Mouse (Mus musculus) heart, postnatal 4 days (tissue): ENCODE data around the gene 1700123O20Rik. TPM values are rescaled to one million over a fixed set of nuclear protein-coding genes. Genes with fewer than 3 reads are reported as not detected.

ENCODE experiments used
- DNase-seq: peaks from one replicate; pipeline ENCODE4 v3.0.0; 2021
- microRNA-seq, 2 experiments: library from miRNA; unstranded; fragments of <30 nt; microRNA quantifications; one replicate each; pipeline ENCODE4 v1.2.0; 2021 to 2022
- total RNA-seq, 2 experiments: library from RNA; stranded (reverse); gene quantifications; 2 replicates each; pipeline ENCODE4 v1.2.3; 2021

Gene 1700123O20Rik
- total RNA-seq, 2 experiments from 2014 or later: 19.3 to 20.9 TPM

DNA sequence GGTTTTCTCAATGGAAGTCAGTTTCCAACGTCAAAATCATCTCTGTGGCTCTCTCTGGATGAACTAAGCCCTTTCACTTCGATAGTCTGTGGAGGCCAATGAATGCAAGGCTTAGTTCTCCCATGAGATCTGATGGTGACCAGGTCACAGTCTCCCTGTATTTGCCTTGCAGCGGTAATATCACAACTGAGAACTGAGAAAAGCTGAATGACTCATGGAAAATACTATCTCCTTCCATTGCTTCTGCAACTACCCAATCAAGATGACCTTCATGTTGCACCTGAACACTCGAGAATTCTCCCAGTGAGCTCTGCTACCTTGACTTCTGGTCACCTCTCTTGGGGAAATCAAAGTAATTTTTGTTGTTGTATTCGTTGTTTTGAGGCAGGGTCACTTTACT lies 41.5 kb downstream of the 1700123O20Rik start:
- DNase-seq: no peak

DNA sequence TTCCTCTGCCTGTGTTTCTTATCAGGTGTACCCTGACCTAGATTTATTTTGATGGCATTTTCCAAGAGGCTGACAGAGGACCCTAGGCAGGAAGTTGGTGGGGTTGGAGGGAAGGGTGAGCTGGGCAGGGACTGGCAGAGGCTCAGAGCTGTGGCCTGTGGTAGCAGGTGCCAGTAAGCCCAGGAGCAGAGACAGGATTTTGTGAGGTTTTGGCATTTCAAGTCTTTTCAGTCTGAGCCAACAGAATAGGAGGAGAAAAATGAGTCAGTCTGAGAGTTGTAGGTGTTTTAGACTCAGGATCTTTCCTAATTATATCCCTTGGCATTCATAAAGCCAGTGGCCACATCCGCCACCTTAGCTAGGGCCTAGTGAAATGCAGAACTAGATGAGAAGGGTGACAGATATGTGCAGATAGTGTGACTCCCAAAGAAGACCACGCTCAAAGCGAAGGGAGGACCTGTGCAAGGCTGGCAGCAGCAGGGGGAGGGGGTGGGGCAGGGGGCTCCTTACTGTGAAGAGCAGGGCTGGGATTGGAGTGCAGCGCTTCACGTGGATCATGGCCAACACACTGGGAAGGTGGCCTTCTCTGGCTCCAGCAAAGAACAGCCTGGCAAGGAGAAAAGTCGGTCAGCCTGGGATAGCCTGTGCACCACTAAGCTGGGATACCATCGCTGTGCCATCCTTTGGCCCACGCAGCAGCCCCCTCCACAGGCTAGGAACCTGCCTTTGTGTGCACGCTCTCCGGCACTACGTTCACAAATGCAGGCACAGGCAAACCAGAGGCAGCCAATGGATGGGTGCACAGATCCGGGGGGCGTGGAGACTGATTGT lies 43.0 kb downstream of the 1700123O20Rik start:
- no peak for DNase-seq

DNA sequence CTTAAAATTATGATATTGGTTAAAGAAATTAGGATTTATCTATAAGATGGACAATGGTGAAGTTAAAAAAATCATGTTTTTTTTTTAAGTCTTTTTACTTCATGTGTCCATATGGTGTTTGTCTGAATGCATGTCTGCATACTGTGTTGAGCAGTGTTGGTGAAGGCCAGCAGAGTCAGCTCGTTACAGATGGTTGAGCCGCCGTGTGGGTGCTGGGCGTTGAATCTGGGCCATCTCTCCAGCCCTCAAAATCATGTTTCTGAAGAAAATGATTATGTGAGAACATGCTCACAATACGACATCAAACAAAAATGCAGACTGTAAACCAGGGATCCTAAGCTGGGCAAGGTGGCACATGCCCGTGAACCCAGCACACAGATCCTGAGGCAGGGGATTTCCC lies 44.3 kb downstream of the 1700123O20Rik start:
- no peak for DNase-seq

DNA sequence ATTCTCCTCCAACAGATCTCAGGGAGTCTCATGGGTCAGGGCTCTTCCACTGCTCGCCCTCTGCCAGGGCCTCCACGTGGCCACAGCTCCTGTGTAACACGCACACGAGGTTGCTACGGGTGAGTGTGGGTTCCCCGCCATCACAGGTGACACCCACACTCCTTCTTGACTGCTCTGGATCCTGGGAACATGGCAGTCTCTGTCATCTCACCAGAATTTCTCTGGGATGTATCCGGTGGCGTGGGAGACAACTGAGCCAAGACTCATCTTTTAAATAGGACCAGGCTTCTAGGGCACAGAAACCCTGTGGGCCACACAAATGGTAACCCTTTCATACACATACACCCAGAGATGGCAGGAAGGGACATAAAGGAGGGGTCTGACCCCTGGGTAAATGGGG lies 46.2 kb downstream of the 1700123O20Rik start:
- DNase-seq: no peak

DNA sequence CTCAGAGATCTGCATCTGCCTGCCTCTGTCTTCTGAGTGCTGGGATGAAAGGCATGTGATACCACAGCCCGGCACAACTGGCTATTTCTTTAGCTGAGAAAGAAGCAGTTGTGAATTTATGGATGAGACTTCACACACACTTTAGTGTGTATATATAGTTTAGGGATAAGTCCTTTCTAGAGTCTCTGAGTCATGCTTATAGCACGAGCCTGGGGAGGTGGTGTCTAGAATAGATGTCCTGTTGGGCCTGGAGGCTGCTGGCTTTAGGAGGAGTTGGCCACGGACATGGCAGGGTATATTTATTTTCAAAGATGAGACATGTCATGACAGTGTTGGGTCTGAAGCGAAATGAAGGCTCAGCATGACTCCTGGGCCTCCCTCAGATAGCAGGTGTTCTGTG lies 48.0 kb downstream of the 1700123O20Rik start:
- no peak for DNase-seq

DNA sequence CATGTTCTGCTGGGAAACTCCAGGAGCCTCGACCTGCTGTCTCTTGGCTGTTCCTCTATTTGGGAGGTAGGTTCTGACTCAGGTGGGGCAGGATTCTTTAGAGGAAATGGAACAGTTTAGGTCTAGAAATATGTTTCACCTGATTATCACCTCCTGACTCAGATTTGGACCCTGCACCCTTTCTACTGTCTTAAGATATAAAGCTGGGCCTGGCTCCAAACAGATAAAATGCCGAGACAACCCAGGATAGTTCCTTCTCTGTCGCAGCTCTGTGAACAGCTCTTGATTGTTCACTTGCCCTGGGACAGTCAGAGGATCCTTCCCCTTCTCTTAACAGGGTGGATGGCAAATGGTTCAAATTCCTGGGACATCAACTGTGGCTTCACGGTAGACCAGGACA lies 49.2 kb downstream of the 1700123O20Rik start:
- no peak for DNase-seq

DNA sequence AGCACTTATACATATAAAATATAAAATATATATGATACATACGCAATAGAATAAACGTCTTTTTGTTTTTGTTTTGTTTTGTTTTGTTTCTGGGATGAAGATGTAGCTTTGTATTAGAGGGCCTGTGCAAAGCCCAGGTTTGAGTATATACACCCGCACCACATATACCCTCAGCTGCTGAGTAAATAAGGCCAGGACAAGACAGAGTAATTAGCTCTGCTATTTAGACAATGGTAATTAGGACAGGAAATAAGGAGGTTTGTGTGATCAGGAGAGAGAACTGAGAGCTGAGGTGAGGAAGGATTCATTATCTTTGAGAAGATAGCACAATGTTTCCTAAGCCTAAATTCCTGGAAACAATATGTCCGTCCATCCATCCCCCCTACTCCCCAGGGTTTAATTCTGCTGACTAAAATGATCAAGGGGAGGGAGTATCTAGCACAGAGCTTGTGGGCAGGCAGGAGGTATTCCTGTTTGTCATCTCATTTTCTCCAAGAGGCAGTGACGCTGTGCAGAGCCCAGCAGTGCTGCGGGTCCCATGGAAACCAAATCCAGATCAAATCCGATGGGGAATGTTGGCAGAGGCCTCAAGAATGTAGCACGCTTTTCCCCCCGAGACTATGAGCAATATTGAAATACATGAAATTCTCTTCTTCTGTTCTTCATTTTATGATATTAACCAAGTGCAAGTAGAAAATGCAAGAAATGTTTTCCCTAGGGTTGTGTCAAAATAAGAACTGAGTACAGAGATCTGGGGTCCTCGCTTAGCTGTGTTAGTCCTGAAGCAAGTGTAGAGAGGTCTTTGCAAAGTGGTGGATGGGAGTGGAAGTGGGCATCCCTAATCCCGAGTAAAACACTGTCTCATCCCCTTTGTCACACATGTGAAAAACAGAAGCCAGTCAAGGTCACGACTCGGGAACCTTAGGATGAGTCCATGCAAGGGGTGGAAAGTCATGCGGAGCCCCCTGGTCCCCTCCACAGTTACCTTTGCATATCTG lies 50.8 kb downstream of the 1700123O20Rik start:
- DNase-seq: no peak

DNA sequence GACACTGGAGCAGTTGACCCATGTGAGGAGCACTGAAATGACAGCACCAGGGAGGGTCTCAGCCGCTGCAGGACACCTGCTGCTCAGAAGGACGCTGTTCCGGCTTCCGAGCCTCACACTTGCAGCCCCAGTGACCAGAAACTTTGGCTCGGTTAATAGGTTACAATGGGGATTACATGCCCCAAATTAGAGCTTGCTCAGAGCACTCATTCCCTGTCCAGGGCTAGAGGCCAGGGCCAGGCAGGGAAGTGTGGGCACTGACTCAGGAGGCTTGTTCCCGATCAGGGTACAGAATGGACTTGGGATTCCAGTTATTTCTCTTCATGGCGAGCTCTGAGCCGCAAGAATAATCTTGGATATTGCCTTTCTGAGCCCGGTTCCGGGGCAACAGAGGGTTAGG lies 51.6 kb downstream of the 1700123O20Rik start:
- no peak for DNase-seq

Small RNA genes within 50 kb of the gene (microRNA-seq; reads per million reads assigned to microRNA genes)
- gene Mir6948: 0 reads per million in 2 experiments

Other genes starting within 250 kb of the 1700123O20Rik start
- gene Lrp10, start 222.1 kb upstream of the 1700123O20Rik start, total RNA-seq: 10 to 100 TPM; 81.3 to 81.5 TPM
- under 1 TPM; 0.14 to 0.23 TPM for gene Rem2, start 210.1 kb upstream of the 1700123O20Rik start, total RNA-seq
- 10 to 100 TPM; 36.2 to 36.5 TPM for gene Prmt5, start 168.7 kb upstream of the 1700123O20Rik start, total RNA-seq
- gene Haus4, start 131.6 kb upstream of the 1700123O20Rik start, total RNA-seq: 10 to 100 TPM; 30.6 to 32.7 TPM
- gene Ajuba, start 108.7 kb upstream of the 1700123O20Rik start, total RNA-seq: 10 to 100 TPM; 19.4 to 20.3 TPM
- gene 4931414P19Rik, start 80.2 kb upstream of the 1700123O20Rik start, total RNA-seq: 1 to 10 TPM; 4.9 to 6.6 TPM
- 100 to 1,000 TPM; 192 to 198 TPM for gene Psmb5, start 68.2 kb upstream of the 1700123O20Rik start, total RNA-seq
- gene Psmb11, start 64.8 kb upstream of the 1700123O20Rik start, total RNA-seq: not detected
- gene Gm17606, start 45.3 kb upstream of the 1700123O20Rik start, total RNA-seq: not detected
- gene Cdh24, start 44.9 kb upstream of the 1700123O20Rik start, total RNA-seq: 1 to 10 TPM; 2.7 to 3.1 TPM
- 100 to 1,000 TPM; 119 to 129 TPM for gene Acin1, start 715 bp downstream of the 1700123O20Rik start, total RNA-seq
- under 1 TPM; 0.14 to 0.16 TPM for gene Gm29776, start 12.6 kb downstream of the 1700123O20Rik start, total RNA-seq
- gene Cebpe, start 26.0 kb downstream of the 1700123O20Rik start, total RNA-seq: not detected
- gene Slc7a8, start 95.7 kb downstream of the 1700123O20Rik start, total RNA-seq: 1 to 10 TPM; 1.9 to 2.0 TPM
- not detected for gene Rnf212b, start 127.9 kb downstream of the 1700123O20Rik start, total RNA-seq
- 1 to 10 TPM; 7.7 to 8.9 TPM for gene Homez, start 184.7 kb downstream of the 1700123O20Rik start, total RNA-seq
- gene Ppp1r3e, start 191.3 kb downstream of the 1700123O20Rik start, total RNA-seq: 1 to 10 TPM; 6.4 to 7.6 TPM
- 10 to 100 TPM; 37.5 to 39.2 TPM for gene Bcl2l2, start 197.2 kb downstream of the 1700123O20Rik start, total RNA-seq
- 1 to 10 TPM; 3.0 to 3.9 TPM for gene Gm20521, start 197.2 kb downstream of the 1700123O20Rik start, total RNA-seq
- 100 to 1,000 TPM; 141 to 142 TPM for gene Pabpn1, start 206.3 kb downstream of the 1700123O20Rik start, total RNA-seq
- 10 to 100 TPM; 24.8 to 25.2 TPM for gene Slc22a17, start 226.9 kb downstream of the 1700123O20Rik start, total RNA-seq
- gene Efs, start 239.9 kb downstream of the 1700123O20Rik start, total RNA-seq: 10 to 100 TPM; 10.5 to 10.9 TPM
- gene Il25, start 246.5 kb downstream of the 1700123O20Rik start, total RNA-seq: not detected